Mouse (Mus musculus) left cerebral cortex, adult 8-10 months (tissue): Measurements from ENCODE around the gene Ppm1l. TPM values are rescaled to one million over a fixed set of nuclear protein-coding genes. Genes with fewer than 3 reads are reported as not detected.

Source experiments
- DNase-seq, 2 experiments: peaks; one replicate each; pipeline ENCODE4 v3.0.0; 2022; ENCODE audit warnings: low spot score in 2 of 2
- total RNA-seq, 4 experiments: library from RNA; stranded (reverse); gene quantifications; 2 replicates each; pipeline ENCODE4 v1.2.4; 2022

The Ppm1l gene
- total RNA-seq, 4 experiments from 2014 or later = 72.9 to 90.6 (median 75.8) TPM

DNA sequence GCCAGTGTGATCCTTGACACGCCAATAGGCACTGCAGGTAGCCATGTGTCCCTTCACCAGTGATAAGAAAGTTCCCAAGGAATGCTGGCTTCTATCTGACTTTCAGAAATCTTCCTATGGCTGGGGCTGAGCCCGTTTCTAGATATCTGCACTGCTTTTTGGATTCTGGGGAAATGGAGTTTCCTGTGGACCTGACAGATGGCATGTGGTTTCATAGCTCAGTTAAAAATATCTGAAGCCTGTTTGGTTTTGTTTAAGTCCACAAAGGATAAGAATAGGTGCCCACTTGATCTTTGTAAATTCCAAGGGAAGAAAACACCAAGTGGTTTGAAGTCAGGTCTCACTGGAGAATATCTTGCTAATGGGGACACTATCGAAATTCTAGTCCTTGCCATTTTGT is 173.0 kb downstream of the Ppm1l start:
- DNase-seq = no peak

DNA sequence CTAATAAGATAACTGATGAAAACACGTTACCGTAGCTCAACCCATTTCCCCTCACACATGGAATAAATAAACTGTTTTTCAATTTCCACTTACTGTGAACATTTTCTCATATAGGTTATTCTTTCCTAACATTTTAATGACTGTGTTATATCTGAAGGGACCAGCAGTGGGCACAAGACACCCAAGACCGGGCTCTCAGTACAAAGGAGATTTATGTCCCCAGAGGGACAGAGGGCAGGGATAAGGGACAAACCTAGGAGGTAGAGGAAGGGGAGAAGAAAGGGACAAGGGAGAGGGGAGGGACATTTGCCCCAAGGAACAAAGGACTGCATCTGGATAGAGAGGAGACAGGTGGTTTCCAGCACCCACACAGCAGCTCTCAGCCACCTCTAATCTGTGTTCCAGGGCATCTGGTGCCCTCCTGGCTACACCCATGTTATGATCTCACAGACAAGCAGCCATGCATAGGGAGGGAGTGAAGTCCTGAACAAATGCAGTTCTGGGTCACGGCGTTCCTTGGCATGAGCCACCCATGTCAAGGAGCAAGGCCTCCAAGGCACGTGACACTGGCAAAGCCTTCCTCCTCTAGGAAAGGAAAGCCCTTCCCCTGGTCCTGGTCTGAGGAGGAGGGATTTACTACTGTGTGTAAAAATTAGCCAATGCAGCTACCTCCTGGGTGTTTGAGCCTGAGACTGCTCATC is 174.5 kb downstream of the Ppm1l start:
- DNase-seq = no peak

DNA sequence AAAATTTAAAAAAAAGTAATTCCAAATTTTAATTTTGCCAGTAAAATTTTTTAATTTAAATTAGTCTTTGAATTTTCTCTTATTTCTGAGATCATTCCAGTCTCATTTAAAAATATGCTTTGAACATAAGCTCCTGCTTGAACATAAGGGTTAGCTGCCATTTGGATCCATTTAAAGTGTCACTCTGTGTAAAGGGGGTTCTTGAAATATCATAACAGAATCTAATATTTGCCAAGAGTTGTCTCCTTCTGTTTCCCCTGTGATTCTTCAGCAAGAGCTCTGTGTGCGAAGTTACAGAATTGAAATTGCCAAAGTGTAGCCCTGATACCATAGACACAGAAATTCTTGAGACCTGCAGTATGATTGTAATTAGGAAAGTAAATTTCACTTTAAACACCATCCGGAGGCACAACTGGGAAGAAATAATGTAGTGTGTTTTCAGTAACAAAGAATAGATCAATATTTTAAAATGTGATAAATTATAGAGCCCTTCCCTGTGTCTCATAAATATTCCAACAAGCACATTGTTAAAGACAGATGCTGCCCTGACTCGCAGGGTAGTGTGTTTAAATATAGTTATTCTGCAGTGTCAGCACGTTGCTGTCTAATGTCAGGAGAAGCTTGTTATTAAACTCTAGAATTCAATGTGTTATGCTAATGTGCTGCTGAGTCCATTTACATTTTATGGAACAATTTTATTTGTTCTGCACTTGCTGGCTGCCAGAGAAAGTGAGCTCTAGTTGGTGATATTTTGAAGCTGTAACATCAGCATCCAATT is 177.8 kb downstream of the Ppm1l start:
- DNase-seq = no peak

DNA sequence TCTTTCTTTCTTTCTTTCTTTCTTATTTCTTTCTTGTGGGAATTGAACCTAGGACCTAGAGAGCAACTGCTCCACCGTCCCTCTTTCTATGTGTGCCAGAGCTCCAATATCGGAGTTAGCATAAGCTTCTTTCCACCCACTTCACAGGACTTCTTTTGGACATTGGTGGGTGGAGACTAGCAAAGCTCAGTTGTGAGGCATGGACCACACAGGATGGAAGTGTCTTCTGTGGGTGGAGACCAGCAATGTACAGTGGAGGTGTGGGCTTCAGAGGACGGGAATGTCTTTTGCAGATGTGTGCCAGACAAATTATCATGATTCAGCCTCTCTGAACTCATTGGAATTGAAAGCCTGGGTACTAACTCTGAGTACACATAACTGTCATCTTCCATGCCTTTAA is 180.5 kb downstream of the Ppm1l start:
- DNase-seq = peak in 1 of 2 experiments; percentile 63

DNA sequence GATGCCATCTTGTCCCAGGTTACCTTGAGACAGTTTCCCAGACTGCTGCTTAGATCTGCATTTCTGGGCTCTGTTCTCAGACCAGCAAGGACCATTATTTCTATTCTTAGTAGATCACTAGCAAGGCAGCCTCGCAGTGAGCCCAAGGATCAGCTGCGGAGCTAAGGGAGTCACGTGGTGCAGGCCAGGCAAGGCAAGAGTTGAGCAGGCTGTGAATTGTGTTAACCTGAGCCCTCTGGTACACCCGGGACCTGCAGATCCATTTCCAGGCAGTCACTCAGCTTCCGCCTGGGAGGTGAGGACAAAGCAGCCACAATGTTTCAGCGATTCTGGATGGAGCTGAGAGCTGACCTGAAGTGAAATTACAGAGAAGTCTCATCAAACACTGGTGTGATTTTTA is 185.3 kb downstream of the Ppm1l start:
- no peak for DNase-seq

DNA sequence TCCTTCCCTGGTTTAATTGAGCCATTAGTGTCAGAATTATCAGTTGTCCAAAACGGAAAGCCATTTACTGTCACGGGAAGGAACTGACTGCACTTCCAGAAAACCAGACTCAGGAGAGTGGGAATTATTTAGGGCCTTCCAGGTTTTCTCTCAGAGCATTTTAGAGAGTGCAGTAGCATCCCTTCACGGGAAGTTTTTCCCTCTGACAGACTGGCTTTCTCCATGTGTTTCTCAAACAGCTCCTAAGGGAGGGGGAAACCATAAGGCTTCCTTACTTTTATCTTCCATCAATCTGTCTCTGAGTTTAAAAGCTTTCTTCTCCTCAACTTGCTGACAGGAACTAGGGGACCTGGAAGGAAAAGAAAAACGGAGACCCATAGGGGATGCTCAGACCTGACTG is 185.9 kb downstream of the Ppm1l start:
- no peak for DNase-seq

DNA sequence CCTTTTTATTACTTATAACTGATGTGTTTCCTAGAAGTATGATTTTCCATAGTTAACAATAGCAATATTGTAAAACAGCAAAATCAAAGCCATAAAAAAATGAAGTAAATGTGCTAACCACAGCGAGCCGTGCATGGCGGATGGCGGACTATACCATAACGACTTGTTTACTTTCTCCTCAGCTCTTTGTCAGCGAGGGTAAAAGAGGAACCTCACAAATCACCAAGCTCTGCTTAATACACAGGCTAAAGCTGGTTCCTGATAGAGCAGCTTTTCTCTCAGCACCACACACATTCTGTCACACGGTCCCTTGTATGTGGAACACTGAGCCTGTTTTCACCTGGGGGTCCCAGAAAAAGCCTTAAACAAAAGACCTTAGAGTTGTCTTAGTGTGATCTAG is 188.4 kb downstream of the Ppm1l start:
- DNase-seq = no peak

DNA sequence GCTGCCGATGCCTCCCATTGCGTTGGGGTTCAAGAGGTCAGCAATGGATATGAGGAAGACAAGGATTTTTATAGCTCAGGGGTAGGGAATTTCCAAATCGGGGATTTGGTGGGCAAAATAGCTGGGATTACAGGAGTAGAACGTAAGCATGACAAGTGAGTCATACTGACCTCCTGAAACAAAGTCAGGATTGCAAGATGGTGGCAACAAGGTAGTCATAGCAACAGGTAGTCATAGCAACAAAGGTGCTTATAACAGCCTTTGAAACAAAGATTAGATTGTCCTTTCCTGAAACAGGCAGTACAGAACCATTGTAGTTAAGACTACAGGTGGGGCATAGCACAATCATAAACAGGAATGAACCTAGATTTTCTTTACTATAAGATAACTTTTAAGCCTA is 189.7 kb downstream of the Ppm1l start:
- no peak for DNase-seq

DNA sequence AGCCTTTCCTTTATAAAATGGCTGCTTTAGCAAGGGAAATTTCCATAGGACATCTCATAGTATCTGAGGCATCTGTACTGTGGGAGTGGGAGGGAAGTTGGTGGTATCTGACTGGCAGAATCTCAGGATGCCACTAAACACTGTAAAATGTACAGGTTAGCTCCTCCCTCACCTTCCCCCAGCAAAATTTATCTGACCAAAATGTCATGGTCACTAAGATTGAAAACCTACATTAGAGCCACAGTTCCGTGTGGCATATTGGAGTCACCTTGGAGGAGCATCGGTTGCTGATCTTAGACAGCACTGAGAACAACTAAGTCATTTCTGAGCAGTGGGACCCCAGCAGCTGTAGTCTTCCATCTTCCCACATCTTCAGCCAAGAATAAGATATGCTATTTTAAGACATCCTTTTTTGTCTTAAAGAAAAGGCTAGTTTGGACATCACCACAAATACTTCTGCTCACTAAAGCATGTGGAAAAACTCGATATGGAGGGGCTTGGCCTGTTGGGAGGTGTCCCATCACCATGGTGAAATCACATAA is 192.8 kb downstream of the Ppm1l start:
- DNase-seq = no peak

DNA sequence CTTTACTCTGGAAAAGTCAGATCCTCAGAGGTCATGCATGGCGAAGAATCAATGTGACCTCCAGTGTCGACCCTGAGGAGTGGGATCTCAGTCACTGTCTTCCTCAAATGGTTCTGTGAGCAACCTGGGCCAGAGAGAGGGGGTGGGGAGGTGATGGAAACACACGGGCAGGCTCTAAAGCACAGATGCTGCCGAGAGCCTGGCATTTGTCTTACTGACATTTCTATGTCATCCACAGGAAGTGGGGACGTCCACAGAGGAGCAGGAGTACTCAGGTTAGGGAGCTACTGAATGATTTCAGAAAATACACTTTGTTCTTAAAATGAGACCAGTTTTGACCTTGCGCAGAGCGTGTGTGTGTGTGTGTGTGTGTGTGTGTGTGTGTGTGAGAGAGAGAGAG is 195.2 kb downstream of the Ppm1l start:
- DNase-seq = no peak

DNA sequence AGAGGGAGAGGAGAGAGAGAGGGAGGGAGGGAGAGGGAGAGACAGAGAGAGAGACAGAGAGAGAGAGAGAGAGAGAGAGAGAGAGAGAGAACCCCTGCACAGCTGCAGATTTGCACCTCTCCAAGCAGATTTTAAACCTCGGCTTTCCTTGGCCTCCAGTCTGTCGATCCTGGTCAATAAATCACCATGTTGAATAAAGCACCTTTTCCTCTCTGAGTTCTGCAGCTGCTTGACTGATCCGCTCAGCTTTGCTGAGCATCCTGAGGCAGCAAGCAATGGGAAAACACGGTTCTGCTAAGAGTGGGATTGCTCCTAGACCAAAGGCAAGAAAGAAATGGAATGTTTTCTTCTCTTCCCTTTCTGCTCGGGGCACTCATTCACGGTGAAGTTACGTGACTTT is 195.7 kb downstream of the Ppm1l start:
- no peak for DNase-seq

DNA sequence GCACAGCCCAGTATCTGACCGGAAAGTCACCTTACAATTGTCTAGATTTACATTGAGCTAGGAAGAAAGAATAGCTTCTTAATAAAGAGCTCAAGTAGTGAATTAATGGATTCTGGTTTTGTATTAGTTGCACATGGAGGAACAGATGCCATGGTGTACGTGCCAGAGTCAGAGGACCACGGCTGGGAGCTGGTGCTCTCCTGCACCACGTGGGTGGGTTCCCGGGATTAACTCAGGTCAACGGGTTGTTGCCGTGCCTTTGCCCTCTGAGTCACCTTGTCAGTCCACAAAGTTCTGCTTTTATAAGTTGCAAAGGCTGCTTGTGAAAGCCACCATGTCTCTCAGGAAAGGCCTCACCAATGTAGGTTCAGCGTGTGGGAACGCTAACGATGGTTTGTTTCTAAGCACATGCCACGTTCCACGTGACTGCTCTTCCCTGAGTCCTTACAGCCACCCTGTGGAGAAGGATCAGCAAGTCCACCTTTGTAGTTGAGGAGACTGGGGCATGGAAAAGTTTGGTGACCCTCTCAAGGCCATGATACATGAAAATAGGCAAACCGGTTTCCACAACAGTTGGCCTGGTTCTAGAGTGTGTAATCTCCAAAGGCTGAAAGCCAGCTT is 199.2 kb downstream of the Ppm1l start:
- DNase-seq = no peak

DNA sequence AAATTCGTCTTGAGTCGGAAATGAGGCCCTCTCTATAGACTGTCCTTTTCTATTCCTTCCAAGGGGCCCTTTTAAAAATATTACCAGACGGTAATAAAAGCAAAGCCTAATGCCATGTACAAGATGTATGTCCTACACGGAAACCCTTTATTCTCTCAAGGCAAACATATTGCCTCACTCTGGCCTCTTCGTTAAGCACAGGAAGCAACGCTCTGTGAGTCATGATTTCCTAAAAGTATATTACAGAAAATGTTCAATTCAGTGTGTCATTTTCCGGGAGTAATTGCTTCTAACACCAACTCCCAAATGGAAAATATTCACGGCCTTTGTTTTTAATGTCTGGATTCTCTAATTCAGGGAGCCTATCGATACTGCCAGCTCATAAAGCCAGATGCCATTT is 202.5 kb downstream of the Ppm1l start:
- DNase-seq = no peak

DNA sequence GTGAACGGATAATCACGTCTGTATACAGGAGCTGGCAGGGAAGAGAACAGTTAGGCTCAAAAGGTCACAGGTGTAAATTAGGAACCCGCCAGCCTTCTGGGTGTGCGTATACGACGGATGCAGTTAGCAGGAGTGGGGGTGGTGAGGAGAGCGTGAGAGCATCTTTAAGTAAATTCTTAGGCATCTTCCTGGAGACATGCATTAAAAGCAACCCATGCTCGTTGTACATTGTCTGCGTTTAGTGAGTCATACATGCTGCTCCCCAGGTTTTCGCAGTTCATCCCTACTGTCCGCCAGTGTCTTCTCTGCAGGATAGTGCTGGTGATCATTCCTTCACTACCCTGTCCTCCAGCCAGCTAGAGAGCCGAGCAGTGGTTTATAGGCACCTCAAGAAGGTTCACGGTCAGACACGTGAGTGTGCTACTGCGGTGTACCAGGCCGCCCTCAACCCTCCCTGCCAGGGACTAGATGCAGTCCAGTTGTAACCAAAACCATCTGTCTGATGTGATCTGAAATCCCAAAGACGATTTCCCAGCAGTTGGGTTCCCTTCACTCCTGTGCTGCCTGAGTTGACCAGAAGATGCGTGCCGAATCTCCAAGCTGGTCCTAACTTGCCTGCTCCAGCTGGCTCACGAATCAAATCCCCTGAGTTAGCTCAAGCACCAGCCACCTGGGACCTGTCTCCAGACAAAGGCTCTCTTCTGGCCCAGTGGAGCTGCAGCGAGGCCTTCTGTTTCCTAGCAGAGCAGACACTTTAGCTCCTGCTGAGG is 203.3 kb downstream of the Ppm1l start:
- DNase-seq = no peak

DNA sequence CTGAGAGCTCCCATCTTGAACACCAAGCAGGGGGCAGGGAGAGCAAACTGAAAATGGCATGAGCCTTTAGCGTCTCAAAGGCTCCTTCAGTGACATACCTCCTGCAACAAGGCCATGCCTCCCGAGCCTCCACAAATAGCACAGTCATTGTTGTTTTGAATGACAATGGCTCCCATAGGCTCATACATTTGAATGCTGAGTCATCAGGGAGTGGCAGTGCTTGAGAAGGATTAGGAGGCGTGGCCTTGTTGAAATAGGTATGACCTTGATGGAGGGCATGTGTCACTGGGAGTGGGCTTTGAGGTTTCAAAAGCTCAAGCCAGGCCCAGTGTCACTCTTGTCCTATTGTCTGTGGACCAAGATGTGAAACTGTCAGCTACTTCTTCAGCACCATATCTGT is 205.6 kb downstream of the Ppm1l start:
- DNase-seq = no peak

DNA sequence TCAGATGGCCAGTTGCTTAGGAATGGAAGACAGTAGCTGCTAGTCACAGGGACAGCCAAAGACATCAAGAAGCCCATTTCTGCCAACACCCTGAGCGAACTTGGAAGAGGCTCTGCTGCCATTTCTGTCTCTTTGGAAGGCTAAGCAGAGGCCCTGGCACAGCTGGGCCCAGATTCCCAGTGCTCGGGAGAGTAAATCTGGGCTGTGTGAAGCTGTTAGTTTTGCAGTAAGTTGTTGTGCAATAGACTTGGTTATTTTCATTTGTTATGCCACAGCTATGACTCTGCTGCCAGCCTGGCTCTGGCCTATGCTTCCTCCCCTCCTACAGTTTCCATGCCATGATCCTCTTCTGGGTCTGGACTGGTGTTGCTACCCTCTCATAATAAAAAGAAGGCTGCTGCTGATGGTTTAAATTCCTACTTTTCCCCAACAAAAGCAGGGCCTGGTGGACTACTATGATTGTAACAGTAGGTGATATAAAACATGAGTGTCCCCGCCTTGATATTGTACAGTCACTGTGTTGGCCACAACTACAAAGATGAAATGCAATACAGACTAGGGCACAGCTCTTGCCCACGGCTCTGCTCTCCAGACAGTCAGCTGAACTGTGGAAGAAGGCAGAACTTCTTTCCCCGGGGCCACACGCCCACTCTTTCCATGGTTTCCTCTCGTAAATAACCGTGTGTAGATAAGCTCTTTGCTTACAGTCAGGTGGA is 207.9 kb downstream of the Ppm1l start:
- DNase-seq = no peak

DNA sequence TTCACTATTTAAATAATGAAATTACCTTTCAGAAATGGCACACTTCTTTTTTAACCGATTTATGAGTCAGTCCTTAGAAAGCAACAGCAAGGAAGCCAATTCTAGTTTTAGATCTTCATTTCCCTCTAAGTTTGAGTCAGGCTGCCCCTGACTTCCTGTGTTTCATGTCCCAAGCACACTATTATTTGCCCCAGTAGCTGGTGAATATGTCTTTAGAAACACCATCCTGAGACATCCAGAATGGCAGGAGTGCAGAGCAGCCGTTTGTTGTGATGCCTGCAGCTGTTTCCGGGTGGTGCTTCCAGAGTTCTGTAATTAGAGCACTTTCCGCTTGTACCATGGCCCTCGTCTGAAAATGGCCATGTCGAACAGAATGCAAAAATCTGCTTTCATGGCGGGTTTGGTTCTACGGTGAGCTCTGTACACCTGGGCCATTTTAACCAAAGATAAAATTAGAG is 208.4 kb downstream of the Ppm1l start:
- DNase-seq = no peak

DNA sequence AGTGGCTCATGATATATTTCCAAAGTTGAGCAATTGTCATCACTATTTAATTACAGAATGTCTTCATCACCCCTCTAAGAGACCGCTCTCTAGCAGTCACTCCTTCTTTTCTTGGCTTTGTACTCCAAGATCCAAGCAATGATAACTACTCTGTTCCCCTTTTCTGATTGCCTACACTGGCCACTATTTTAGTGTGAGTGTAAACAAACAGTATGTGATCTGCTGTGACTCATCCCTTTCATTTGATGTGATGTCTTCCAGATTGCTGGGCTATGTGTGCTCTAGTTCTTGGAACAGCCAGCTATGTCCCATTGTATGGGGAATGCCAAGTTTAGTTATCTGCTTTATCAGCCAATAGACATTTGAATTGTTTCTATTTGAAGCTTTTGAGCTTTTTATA is 210.7 kb downstream of the Ppm1l start:
- no peak for DNase-seq

DNA sequence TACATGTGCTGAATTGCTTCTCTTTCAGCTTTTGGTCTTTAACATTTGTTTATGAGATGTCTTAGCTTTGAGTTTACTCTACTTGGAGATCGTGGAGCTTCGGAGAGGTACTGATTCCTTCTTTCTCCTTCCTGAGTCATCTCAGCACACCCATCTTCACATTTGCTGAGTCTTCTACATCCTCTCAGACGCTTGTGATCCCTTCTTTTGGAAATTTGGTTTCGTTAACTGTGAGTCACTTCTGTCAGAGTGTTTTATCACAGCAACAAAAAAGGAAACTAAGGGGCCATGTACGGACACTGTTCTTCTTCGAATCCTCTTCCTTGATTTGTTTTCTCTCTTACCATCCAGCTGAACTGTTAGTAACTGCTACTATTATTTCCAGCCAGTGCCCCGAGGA is 212.9 kb downstream of the Ppm1l start:
- DNase-seq = no peak

DNA sequence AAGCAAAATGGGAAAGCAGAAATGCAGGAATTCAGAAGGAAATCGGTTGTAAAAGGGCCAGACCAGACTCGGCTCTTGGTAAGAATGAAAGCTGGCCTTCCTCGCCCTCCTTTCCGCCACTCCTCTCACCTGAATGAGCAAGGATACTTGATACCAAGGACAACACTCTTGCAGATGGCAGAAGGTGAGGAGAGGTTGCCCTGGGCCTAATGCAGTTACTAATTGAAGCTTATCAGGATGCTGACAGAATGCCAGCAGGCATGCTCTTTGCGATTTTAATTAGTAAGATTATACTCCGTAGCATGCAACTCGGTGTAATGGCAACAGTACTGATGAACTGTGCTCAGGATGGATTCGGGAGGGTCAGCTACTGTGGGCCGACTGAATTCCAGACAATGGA is 214.8 kb downstream of the Ppm1l start:
- DNase-seq = no peak

DNA sequence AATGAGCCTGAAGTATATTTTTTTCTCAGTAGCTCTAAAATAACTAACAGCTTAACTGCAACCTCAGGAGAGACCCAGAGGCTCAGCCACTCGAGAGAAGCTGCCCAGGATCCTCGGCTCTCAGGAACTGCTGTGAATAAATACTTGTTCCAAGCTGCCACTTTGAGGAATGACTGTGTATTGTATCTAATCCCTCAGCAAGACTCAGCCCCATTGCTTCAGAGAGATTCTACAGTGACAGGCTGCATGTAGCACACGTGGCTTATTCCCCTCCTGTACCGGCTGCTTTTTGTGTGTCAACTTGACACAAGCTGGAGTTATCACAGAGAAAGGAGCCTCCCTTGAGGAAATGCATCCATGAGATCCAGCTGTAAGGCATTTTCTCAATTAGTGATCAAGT is 216.0 kb downstream of the Ppm1l start:
- DNase-seq = no peak
